Mouse (Mus musculus): Measurements from ENCODE around the gene Gm27235. TPM values are rescaled to one million over a fixed set of nuclear protein-coding genes. Genes with fewer than 3 reads are reported as not detected.
"Not testable (repeated sequence)": the region's sequence is repeated elsewhere in the genome, so short reads cannot be mapped to it uniquely, and the experiment has no call there.

Gm27235 gene
- not detected in 2 replicates for polyA plus RNA-seq (2015; fragmentation: Nextera tagmentation; extraction: Ambion mirVana)

DNA sequence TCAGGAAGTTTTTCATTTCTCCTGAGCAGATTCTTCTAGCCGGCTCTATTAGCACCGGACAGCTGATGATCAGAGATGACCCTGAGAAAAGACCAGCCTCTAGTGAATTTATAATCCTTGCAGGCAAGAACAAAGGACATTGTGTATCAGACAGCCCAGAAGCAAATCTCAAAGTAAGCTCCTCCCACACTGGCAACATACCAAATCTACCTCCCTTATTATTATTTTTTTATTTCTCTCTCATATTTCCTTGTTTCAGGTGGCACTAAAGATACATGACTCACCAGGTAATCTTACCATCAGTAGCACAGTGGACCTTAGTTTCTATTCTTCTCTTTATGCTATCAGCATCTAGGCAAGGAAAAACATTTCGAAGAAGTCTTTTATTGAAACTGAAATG, at the start of gene Gm27235, which contains the start of gene D730048I06Rik:
Gm27235 (minus strand) TSS at position 101 of the 400 bp plus-strand sequence.
D730048I06Rik (minus strand) TSS at position 112 of the 400 bp plus-strand sequence.
- no peaks in the 10 kb centered on the region for H3K27me3 ChIP-seq
- H3K9ac ChIP-seq, result no peak within 1 kb of the TSS
- H3K4me3 ChIP-seq, result no peak within 1 kb of the TSS
- H3K27ac ChIP-seq, result no peak within 1 kb of the TSS
- no peaks in the 10 kb centered on the region for H3K4me1 ChIP-seq (replicated peaks)
- no peak for ATAC-seq (ENCODE audit: low FRiP score)
- peaks cover 10% of the 10 kb centered on the region for H3K9me3 ChIP-seq
- no peak within 1 kb of the TSS for H3K4me2 ChIP-seq
- H3K36me3 ChIP-seq, result no peaks in the 10 kb centered on the region
- 95% methylated on average over 3 of the region's 3 CpGs for WGBS

DNA sequence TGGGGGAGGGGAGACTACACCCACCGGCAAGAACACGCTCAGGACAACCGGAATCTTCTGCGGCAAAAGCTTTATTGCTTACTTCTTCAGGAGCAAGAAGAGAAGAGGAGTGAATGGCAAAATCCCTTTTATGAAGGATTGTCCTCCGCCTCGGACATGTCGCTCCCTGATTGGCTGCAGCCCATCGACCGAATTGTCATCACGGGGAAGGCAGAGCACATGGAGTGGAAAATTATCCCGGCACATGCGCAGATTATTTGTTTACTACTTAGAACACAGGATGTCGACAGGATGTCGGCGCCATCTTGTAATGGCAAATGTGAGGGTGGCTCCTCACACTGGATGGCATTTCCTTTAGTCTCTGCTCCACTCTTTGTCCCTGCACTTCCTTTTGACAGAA, 28.0 kb upstream of the Gm27235 start:
- not testable (repeated sequence) for H3K27me3 ChIP-seq; ATAC-seq (ENCODE audit: low FRiP score); H3K9ac ChIP-seq; H3K36me3 ChIP-seq; H3K4me1 ChIP-seq (replicated peaks); H3K4me2 ChIP-seq; H3K27ac ChIP-seq; H3K4me3 ChIP-seq
- WGBS, result 94% methylated on average over 15 of the region's 15 CpGs
- peaks cover 21% of the 10 kb centered on the region for H3K9me3 ChIP-seq

DNA sequence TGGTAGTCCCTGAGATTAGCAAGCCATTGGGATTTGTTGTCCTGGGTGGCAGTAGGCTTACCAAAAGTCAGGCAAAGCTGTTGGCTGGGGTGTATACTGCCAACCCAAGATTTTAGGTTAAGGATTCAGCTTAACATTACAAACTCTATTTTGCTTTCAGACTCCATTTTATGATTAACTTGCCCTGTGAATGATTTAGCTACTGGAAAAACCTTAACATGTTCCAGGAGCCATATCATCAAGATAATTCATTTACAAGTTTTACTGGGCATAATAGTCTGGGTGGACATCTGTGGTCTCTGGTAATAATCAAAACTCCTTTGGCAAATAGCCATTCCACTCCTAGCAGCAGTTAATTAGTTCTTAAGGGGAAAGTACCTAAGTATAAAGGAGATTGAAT, 8.2 kb upstream of the Gm27235 start:
- Histone ChIP-seq H3K9ac (no peak overlapping the region), H3K9me3 (peaks cover 27% of the 10 kb centered on the region), H3K36me3 (no peaks in the 10 kb centered on the region), H3K4me2 (no peak overlapping the region), H3K4me1 (replicated peaks) (no peaks in the 10 kb centered on the region), H3K27me3 (no peaks in the 10 kb centered on the region), H3K27ac (no peak overlapping the region), H3K4me3 (no peak overlapping the region)
- ATAC-seq (ENCODE audit: low FRiP score), result no peak

GRCm38 (mm10) chr9:35778009-35778408, 11.9 kb downstream of the Gm27235 start, which contains the start of gene Gm17727:
Gene Gm17727 (minus strand): TSS chr9:35778109.
- H3K9me3 ChIP-seq, result peaks cover 6% of the 10 kb centered on the region
- no peaks in the 10 kb centered on the region for H3K4me1 ChIP-seq (replicated peaks)
- 62% methylated on average over 3 of the region's 3 CpGs for WGBS
- H3K4me2 ChIP-seq, result no peak within 1 kb of the TSS
- ATAC-seq (ENCODE audit: low FRiP score), result no peak
- no peaks in the 10 kb centered on the region for H3K27me3 ChIP-seq
- H3K4me3 ChIP-seq, result no peak within 1 kb of the TSS
- H3K36me3 ChIP-seq, result no peaks in the 10 kb centered on the region
- H3K9ac ChIP-seq, result no peak within 1 kb of the TSS
- H3K27ac ChIP-seq, result no peak within 1 kb of the TSS

GRCm38 (mm10) chr9:35756843-35757242, 33.1 kb downstream of the Gm27235 start:
- H3K27me3 ChIP-seq, result no peaks in the 10 kb centered on the region
- H3K9me3 ChIP-seq, result no peaks in the 10 kb centered on the region
- no peak for ATAC-seq (ENCODE audit: low FRiP score)
- H3K4me3 ChIP-seq, result no peak overlapping the region
- no peak overlapping the region for H3K9ac ChIP-seq
- H3K36me3 ChIP-seq, result no peaks in the 10 kb centered on the region
- no peaks in the 10 kb centered on the region for H3K4me1 ChIP-seq (replicated peaks)
- H3K4me2 ChIP-seq, result no peak overlapping the region
- H3K27ac ChIP-seq, result no peak overlapping the region

DNA sequence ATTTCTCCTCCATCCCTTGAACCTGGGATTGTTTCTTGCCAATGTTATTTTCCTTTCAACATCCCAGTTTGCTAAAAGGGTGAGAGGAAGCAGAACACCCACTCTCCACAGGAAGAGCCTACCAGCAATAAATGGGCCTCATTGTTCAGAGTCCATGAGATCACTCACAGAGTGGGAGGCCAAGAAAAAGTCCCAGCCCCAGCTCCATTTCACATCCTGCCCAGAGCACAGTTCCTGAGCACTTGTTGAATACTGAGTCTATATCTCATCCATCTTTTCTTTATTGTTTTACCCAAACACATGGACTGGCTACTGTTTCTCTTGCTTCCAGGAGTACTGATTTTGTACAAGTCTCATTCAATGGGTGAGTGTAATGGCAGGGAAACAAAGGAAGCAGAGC, 49.2 kb downstream of the Gm27235 start, which contains the start of gene Gm17677:
Gm17677 (plus strand) TSS at position 301 of the 400 bp plus-strand sequence.
- H3K27me3 ChIP-seq, result no peaks in the 10 kb centered on the region
- H3K4me1 ChIP-seq (replicated peaks), result no peaks in the 10 kb centered on the region
- H3K9me3 ChIP-seq, result peaks cover 6% of the 10 kb centered on the region; the same call in 1 of the 2 replicates
- no peak within 1 kb of the TSS for H3K9ac ChIP-seq
- no peak for ATAC-seq (ENCODE audit: low FRiP score)
- H3K27ac ChIP-seq, result no peak within 1 kb of the TSS
- no peaks in the 10 kb centered on the region for H3K36me3 ChIP-seq
- H3K4me3 ChIP-seq, result no peak within 1 kb of the TSS
- no peak within 1 kb of the TSS for H3K4me2 ChIP-seq

Other genes with a start within 250 kb of the Gm27235 start
- 23.5 and 24.1 TPM in 2 replicates for gene Ddx25, start 231.6 kb downstream of the Gm27235 start, polyA plus RNA-seq (2015; fragmentation: Nextera tagmentation; extraction: Ambion mirVana)
- 15.1 and 18.1 TPM in 2 replicates for gene Pus3, start 231.5 kb downstream of the Gm27235 start, polyA plus RNA-seq (2015; fragmentation: Nextera tagmentation; extraction: Ambion mirVana)
- 1.5 and 2.2 TPM in 2 replicates for gene Pate2, start 219.8 kb downstream of the Gm27235 start, polyA plus RNA-seq (2015; fragmentation: Nextera tagmentation; extraction: Ambion mirVana)
- 19.7 and 21.3 TPM in 2 replicates for gene Hyls1, start 219.7 kb downstream of the Gm27235 start, polyA plus RNA-seq (2015; fragmentation: Nextera tagmentation; extraction: Ambion mirVana)
- gene Pate4, start 178.2 kb downstream of the Gm27235 start, polyA plus RNA-seq (2015; fragmentation: Nextera tagmentation; extraction: Ambion mirVana), result not detected in 2 replicates
- gene Pate3, start 141.9 kb downstream of the Gm27235 start, polyA plus RNA-seq (2015; fragmentation: Nextera tagmentation; extraction: Ambion mirVana), result not detected in 2 replicates
- 0.12 TPM in 1 of 2 replicates, not detected in the other for gene Pate1, start 102.7 kb downstream of the Gm27235 start, polyA plus RNA-seq (2015; fragmentation: Nextera tagmentation; extraction: Ambion mirVana)
- not detected in 2 replicates for gene Gm17677, start 49.1 kb downstream of the Gm27235 start, polyA plus RNA-seq (2015; fragmentation: Nextera tagmentation; extraction: Ambion mirVana)
- not detected in 2 replicates for gene Gm17727, start 12.0 kb downstream of the Gm27235 start, polyA plus RNA-seq (2015; fragmentation: Nextera tagmentation; extraction: Ambion mirVana)
- gene D730048I06Rik, start within 50 bp of the Gm27235 start, polyA plus RNA-seq (2015; fragmentation: Nextera tagmentation; extraction: Ambion mirVana), result not detected in 2 replicates
- not detected in 2 replicates for gene 9230110F15Rik, start 54.0 kb upstream of the Gm27235 start, polyA plus RNA-seq (2015; fragmentation: Nextera tagmentation; extraction: Ambion mirVana)
- not detected in 2 replicates for gene 9230113P08Rik, start 118.3 kb upstream of the Gm27235 start, polyA plus RNA-seq (2015; fragmentation: Nextera tagmentation; extraction: Ambion mirVana)

Data from hindbrain, embryonic 13.5 days (tissue).